Mouse (Mus musculus) left cerebral cortex, adult 18-20 months (tissue): ENCODE results near the gene Pknox2. TPM values are rescaled to one million over a fixed set of nuclear protein-coding genes. Genes with fewer than 3 reads are reported as not detected.

Experiments
- DNase-seq, 2 experiments: peaks; one replicate each; pipeline ENCODE4 v3.0.0; 2021 to 2022; ENCODE audit warnings: low spot score in 2 of 2, mixed read lengths in 1 of 2
- total RNA-seq, 2 experiments: library from RNA; stranded (reverse); gene quantifications; 2 replicates each; pipeline ENCODE4 v1.2.3; 2021

Pknox2 gene
- total RNA-seq, 2 experiments from 2014 or later = 83.0 to 90.7 TPM

- no peak for DNase-seq
These were observed 6.6 kb downstream of the Pknox2 start for GRCm38 (mm10) chr9:37140464-37141181.

DNA sequence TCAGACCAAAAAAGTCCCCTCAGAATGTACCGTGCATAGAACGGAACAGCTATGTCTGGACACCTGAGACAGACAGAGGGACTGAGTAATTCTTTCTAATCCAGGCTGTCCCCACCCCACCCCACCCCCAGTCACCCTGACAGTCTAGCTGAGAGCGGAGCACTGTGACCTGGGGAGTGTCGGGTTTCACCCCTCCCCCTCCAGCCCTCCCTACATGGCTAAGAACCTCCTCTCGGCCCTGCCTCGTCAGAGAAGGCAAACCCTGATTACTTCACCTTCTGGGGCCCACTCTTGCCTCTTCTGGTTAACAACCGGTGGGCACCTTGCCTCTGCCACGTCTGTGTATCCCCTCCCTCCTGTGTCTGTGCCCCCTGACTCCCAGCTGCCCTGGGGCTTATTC, 7.7 kb downstream of the Pknox2 start:
- DNase-seq = no peak

GRCm38 (mm10) chr9:37138883-37139282, 8.3 kb downstream of the Pknox2 start:
- DNase-seq = no peak

DNA sequence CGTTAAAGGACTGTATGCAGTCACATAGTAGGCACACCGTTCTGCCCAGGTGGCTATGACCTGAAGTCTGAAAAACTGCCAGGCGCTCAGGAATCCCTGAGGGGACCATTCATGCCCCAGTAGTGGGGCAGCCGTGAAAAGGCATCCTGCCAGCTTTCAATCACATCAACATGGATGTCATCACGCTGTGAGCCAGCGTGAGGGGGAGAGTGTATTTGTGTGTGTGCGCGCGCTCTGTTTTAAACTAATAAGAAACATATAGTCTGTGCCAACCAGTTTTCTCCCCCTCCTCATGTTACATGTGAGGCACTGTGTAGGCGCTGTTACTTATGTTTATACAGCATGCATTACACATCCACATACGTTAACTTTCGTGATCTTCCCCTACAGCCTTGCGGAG, 10.9 kb downstream of the Pknox2 start:
- DNase-seq = no peak

- no peak for DNase-seq
These were observed 13.7 kb downstream of the Pknox2 start for GRCm38 (mm10) chr9:37133495-37133894.

DNA sequence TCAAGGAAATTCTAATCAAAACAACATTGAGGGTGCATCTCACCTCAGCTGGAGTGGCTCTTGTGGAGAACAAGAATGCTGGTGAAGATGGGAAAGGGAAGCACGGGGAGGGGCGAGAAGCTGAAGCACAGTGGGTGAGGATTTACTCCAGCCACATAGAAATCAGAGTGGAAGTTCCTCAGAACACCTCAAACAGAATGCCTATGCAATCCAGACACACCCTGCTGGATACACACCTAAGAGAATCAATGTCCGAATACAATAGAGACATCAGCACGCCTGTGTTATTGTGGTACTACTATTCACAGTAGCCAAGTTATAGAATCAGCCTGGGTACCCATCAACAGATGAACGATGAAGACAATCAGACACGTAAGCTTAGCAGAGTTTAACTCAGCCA, 18.2 kb downstream of the Pknox2 start:
- no peak for DNase-seq

DNA sequence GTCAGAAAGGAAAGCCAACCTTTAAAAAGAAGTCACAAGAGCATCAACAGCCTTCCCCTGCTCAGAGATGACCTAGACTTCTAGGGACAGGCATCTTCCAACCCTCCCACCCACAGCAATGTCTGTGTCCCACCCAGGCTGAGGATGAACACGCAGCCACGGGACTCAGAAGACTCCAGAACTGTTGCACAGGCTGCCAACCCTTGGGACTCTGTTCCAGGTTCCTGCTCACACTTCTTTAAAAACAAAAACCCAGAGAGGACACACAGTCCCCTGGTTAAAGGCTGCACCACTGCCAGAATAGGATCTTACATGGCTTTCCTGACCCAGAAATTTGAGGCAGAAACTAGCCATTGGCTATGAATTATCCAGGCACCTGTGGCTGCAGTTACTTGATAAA, 21.0 kb downstream of the Pknox2 start:
- DNase-seq = no peak

DNA sequence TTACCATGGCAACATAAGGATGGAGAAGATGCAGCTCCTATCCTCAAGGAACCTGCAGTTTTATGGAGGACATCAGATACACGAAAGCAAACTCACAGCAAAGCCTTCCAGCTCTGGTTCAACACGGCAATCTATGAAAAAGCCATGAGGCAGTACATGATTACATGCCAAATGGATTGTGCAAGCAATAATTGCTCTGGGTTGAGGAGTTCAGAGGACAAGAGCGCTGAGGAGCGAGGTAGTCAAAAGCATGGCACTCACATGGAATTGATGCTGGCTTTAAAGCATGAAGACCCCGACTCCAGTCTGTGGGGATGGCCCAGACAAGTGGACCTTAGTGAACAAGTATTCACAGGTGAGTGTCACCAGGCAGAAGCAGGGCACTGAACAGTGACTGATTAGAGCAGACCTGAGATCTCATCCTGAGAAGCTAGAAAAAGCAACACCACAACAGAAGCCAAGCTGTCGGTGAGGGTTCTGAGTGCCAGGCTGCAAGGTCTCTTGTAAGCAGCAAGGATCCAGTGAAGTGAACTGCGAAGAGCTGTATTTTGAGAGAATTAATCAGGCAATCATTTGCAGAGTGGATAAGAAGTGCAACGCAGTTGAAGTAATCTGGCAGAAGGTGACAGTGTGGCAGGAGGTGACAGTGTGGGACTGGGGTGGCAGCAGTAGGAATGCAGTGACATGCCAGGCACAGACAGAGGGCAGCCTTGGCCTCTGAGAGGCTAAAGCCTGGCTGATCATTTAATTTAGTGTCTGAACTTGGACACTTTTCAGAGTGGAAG, 22.3 kb downstream of the Pknox2 start:
- DNase-seq = no peak

DNA sequence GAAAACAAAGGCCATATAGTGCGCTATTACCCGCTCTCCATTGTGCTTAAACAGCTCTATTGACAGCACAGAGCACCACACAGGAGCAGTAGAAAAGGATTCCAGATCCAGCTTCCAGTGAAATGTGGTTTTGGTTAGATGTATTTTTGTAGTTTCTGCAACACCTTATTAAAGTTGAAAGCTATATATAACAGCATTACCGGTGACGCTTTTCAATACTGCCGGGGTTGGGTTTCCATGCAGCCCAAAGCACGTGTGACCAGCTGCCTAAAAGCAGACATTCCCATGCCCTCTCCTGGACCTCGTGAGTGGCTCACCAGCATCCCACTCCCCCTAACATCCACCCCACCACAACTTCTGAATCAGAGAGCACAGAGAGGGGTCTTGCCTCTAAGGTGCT, 23.8 kb downstream of the Pknox2 start:
- DNase-seq = no peak

DNA sequence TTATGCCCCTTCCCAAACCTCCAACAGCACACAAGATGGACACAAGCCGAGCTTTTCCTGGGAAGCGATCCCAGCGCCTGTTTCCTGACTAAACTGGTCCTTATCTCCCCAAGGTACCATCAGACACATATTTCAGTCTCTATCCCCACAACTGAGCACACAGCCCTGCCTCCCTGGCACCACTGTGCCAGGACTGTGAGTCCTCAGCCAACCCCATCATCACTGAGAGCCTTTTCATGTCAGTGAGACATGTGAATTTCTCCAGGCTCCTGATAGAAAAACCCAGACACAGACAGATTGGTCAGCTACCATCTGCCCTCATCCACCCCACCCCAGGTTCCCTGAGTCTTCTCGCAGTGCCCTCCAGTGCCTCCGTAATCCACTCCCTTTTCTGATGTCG, 24.2 kb downstream of the Pknox2 start:
- no peak for DNase-seq

DNA sequence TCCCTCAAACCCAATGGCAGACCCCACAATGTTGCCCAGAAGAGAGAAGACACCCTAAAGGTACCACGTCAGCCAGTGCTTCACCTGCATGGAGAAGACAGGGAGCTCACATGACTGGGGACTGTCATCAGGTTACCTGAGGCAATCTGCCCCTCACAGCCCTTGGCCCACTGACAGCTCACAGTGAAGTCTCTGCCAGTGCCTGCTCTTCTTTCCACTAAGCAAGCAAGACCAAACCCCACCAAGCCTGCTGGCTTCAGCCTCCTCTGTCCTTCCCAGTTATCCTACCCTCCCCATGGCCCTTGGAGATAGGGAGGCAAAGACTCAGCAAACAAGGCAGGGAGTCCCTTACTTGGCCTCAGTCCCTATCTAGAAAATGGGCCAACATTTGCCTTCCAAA, 24.8 kb downstream of the Pknox2 start:
- no peak for DNase-seq

GRCm38 (mm10) chr9:37121761-37122331, 25.4 kb downstream of the Pknox2 start:
- no peak for DNase-seq

GRCm38 (mm10) chr9:37120801-37121200, 26.4 kb downstream of the Pknox2 start:
- no peak for DNase-seq

GRCm38 (mm10) chr9:37117529-37117928, 29.7 kb downstream of the Pknox2 start:
- DNase-seq = no peak

DNA sequence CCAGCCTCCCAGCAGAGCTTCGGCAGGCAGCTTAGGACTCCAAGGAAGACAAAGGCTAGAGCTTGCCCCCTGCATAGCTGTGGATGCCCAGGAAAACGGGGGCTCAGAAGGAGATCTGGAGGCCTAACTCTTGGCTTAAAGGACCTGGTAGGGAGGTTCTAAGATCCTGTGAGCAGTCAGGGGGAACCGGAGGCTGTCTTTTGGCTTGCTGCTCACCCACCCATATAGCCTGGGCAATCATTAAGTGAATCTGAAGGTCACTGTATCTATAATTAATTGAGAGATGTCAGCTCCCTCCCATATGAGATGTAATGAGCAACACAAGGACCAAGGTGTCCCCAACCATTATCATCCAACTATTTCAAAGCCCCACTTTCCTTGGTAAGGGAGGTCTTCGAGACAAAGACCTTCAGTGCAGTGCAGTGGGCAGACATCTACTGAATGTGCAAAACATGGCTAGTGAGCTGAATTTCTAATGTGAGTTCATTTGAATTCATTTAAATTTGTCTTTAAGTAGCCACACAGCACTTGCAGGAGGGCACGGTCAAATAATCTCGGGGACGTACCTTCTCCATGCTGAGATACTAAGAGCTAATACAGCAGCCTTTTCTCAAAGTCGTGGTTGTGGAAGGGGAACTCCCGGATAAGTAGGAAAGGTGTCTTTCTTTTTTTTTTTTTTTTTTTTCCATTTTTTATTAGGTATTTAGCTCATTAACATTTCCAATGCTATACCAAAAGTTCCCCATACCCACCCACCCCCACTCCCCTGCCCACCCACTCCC, 30.4 kb downstream of the Pknox2 start:
- DNase-seq = no peak

DNA sequence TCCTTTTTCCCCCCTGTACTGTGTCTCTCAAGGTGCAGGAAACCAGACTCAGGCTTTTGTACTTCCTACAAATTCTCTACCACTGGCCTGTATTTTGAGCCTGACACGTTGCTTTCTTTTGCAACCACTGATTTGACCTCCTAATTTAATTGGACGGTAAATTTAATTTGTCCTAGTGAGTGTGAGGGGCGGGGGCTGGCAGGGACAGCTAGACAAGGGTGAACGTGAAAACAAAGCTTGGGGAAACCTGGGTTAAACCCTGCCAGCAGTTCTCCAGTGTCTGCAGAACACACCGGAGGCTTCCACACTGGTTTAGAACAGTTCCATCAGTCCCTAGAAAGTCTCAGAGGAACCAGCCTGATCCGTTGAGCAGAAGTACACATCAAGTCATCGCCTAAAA, 31.4 kb downstream of the Pknox2 start:
- no peak for DNase-seq

- DNase-seq = no peak
These were observed 32.6 kb downstream of the Pknox2 start for GRCm38 (mm10) chr9:37114286-37115267.

DNA sequence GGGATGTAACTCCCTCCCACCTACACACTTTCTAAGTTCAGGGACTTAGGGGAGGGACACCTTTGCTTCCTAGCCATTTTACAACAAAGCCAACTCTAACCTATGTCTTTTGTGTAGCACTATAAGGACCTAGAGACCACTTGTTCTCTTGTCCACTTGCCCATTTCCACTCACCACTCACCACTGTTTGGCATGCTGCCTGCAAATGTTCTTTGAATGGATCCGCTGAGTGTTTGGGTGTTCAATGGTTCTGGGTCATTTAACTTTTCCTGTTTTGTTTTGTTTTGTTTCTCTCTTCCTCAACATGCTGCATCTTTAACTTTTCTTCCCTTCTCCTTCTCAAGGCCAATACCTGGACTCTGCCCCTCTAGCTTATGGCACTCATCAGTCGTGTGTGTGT, 39.7 kb downstream of the Pknox2 start:
- no peak for DNase-seq

GRCm38 (mm10) chr9:37106808-37107207, 40.4 kb downstream of the Pknox2 start:
- DNase-seq = no peak

- no peak for DNase-seq
These were observed 43.0 kb downstream of the Pknox2 start for GRCm38 (mm10) chr9:37104249-37104648.
